Mouse (Mus musculus): Measurements from ENCODE around the gene Mrps25.

DNA sequence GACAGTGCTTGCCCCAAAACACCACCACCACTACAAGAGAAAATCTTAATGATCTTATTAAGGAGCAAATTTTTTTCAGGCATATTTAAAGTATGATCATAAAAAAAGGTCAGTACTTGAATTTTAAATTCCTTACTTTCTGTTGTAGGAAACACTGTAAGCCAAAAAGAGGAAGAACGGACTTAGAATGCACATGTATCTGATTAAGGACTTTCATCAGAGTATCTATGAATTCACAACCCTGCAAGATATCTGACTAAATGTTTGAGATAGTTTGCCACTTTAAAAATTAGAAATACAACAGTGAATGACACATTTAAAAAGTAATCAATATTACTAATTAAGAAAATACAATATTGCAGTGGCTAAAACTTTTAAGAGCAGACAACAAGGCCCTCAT lies 7.4 kb downstream of the Mrps25 start:
- TF ChIP-seq ZNF384 (IDR thresholded peaks at IDR 0.05; ENCODE audit: low read depth, low read length), result no peak
- TF ChIP-seq CHD2 (IDR thresholded peaks at IDR 0.05; ENCODE audit: low read depth, low read length), result no peak
- TF ChIP-seq MAFK (IDR thresholded peaks at IDR 0.05; ENCODE audit: insufficient read depth, low read depth, low read length), result no peak
- TF ChIP-seq HCFC1 (IDR thresholded peaks at IDR 0.05; ENCODE audit: borderline replicate concordance, insufficient read depth, low read length), result no peak
- no peak for TF ChIP-seq ZC3H11A (IDR thresholded peaks at IDR 0.05; ENCODE audit: borderline replicate concordance, low read depth, low read length)
